Mouse (Mus musculus) liver, postnatal 0 days (tissue): ENCODE results near the gene Olfr568.
A peak's percentile ranks its signal among the peaks of the same experiment; 100 is the strongest.

Experiments used
- CTCF ChIP-seq: sonication (generic); IDR thresholded peaks from 2 replicates; pipeline ENCODE4 v1.5.1; 2016; ENCODE audit warnings: antibody characterized with exemption, low read depth
- EP300 ChIP-seq: IDR thresholded peaks from 2 replicates; pipeline ENCODE4 v1.6.1; 2016; ENCODE audit warnings: antibody characterized with exemption, low read depth, mild to moderate bottlenecking

DNA sequence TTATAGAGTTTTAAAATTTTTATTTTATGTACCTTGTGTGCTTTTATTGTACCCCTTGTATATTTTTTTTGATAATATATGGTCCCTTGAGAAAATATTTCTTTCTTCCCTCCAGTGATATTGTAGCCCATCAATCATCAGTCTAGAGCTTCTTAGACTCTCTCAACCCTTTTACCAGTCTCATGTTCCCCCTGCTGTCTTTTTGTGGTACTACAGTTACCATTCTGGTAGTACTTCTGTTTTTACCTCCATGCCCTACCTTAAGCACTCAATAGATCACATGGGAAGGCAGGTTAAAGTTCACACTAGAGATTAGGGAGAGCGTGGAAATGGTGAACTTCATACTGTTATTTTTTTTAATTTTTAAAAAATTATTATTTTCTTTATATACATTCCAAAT, 42.7 kb downstream of the Olfr568 start:
- TF ChIP-seq CTCF (peak; percentile 80), EP300 (no peak)
